Comparison of ENCODE assay signal across 12 mouse cellular contexts in genomic region chr8:71596384-71596783, GRCm38 (mm10). TPM values are rescaled to one million over a fixed set of nuclear protein-coding genes. Genes with fewer than 3 reads are reported as not detected.
DNase-seq lines count a peak whose midpoint lies in the region; ATAC-seq and TF ChIP-seq lines count a peak whose summit lies in the region.
"Had no signal": no experiment of that assay in that cellular context is flagged by ENCODE, and none has a peak within 500 bp of the region (broad histone marks: within the 10 kb centered on the region; RNA-seq: fewer than 3 reads in every experiment).

No protein-coding gene starts in this region.

- H3K36me3 ChIP-seq in forebrain, postnatal 0 days (ENCODE audit: insufficient read depth): peaks cover 5% of the 10 kb centered on the region; the same call in 1 of the 2 replicates
- no peaks in the 10 kb centered on the region for H3K36me3 ChIP-seq in forebrain, embryonic 11.5 days (ENCODE audit: control insufficient read depth, insufficient read depth, low read length)
- H3K36me3 ChIP-seq in midbrain, embryonic 10.5 days: peaks cover 33% of the 10 kb centered on the region
- no peaks in the 10 kb centered on the region for H3K36me3 ChIP-seq in midbrain, embryonic 15.5 days (replicated peaks)
- H3K36me3 ChIP-seq in embryonic facial prominence, embryonic 10.5 days (replicated peaks): peaks cover 25% of the 10 kb centered on the region
- no peaks in the 10 kb centered on the region; the same call in 1 of the 2 replicates for H3K36me3 ChIP-seq in stomach, embryonic 16.5 days (ENCODE audit: control insufficient read depth, insufficient read depth, low read length)
- H3K36me3 ChIP-seq: intestine, embryonic 15.5 days had no signal

- H3K4me3 ChIP-seq in forebrain, postnatal 0 days (ENCODE audit: low read depth, low read length): no peak overlapping the region
- H3K4me3 ChIP-seq in forebrain, embryonic 11.5 days (ENCODE audit: low read depth, low read length): no peak overlapping the region
- H3K4me3 ChIP-seq in midbrain, embryonic 10.5 days: 0 out of 2 replicates have a peak overlapping the region, but pooled peaks have one; percentile 9
- no peak overlapping the region for H3K4me3 ChIP-seq in midbrain, embryonic 15.5 days
- H3K4me3 ChIP-seq in embryonic facial prominence, embryonic 10.5 days: 0 out of 2 replicates have a peak overlapping the region, but pooled peaks have one; percentile 31
- H3K4me3 ChIP-seq in stomach, embryonic 16.5 days (replicated peaks; ENCODE audit: low read length): no peak overlapping the region
- H3K4me3 ChIP-seq: intestine, embryonic 15.5 days had no signal

- H3K27ac ChIP-seq in forebrain, postnatal 0 days (ENCODE audit: low read depth, low read length): no peak overlapping the region
- no peak overlapping the region for H3K27ac ChIP-seq in forebrain, embryonic 11.5 days (ENCODE audit: low read depth, low read length)
- 0 out of 2 replicates have a peak overlapping the region, but pooled peaks have one; percentile 9 for H3K27ac ChIP-seq in midbrain, embryonic 10.5 days (replicated peaks)
- H3K27ac ChIP-seq in midbrain, embryonic 15.5 days: no peak overlapping the region
- no peak overlapping the region for H3K27ac ChIP-seq in embryonic facial prominence, embryonic 10.5 days (replicated peaks)
- H3K27ac ChIP-seq in stomach, embryonic 16.5 days (ENCODE audit: low read length): no peak overlapping the region
- H3K27ac ChIP-seq: intestine, embryonic 15.5 days had no signal

- TF ChIP-seq CTCF in forebrain, postnatal 0 days (IDR thresholded peaks at IDR 0.05; ENCODE audit: low read depth): no peak

- no peaks in the 10 kb centered on the region for H3K9me3 ChIP-seq in forebrain, postnatal 0 days (ENCODE audit: low read length)
- no peaks in the 10 kb centered on the region for H3K9me3 ChIP-seq in forebrain, embryonic 11.5 days (ENCODE audit: control insufficient read depth, low read length)
- no peaks in the 10 kb centered on the region for H3K9me3 ChIP-seq in midbrain, embryonic 10.5 days (replicated peaks)
- no peaks in the 10 kb centered on the region for H3K9me3 ChIP-seq in midbrain, embryonic 15.5 days
- H3K9me3 ChIP-seq in embryonic facial prominence, embryonic 10.5 days: no peaks in the 10 kb centered on the region
- no peaks in the 10 kb centered on the region for H3K9me3 ChIP-seq in stomach, embryonic 16.5 days (replicated peaks; ENCODE audit: control insufficient read depth, low read length)
- H3K9me3 ChIP-seq: intestine, embryonic 15.5 days had no signal

- DNase-seq in forebrain, postnatal 0 days: no peak
- DNase-seq in forebrain, embryonic 11.5 days (ENCODE audit: low spot score): no peak
- DNase-seq in midbrain, embryonic 10.5 days (ENCODE audit: low spot score): no peak
- DNase-seq in embryonic facial prominence, embryonic 10.5 days (ENCODE audit: low spot score): no peak
- no peak for DNase-seq in ovary, postnatal 14 days (ENCODE audit: low spot score)

- peak overlapping the region; percentile 39; the same call in 1 of the 2 replicates for H3K4me2 ChIP-seq in forebrain, postnatal 0 days (ENCODE audit: low read depth)
- no peak overlapping the region for H3K4me2 ChIP-seq in forebrain, embryonic 11.5 days (ENCODE audit: low read depth, low read length, severe bottlenecking)
- H3K4me2 ChIP-seq in midbrain, embryonic 15.5 days: no peak overlapping the region
- H3K4me2 ChIP-seq in stomach, embryonic 16.5 days (ENCODE audit: low read depth, low read length): no peak overlapping the region

- ATAC-seq in forebrain, postnatal 0 days: no peak
- ATAC-seq in forebrain, embryonic 11.5 days (replicated peaks; ENCODE audit: low FRiP score): no peak
- ATAC-seq in midbrain, embryonic 15.5 days (replicated peaks): no peak
- no peak for ATAC-seq in stomach, embryonic 16.5 days (ENCODE audit: insufficient read depth, low FRiP score)
- ATAC-seq in granulocyte monocyte progenitor cell, adult 5-6 weeks (replicated peaks; ENCODE audit: poor library complexity, severe bottlenecking): no peak

- WGBS in forebrain, postnatal 0 days: 60% methylated on average over 6 of the region's 6 CpGs
- 55% methylated on average over 6 of the region's 6 CpGs for WGBS in forebrain, embryonic 11.5 days
- 62% methylated on average over 6 of the region's 6 CpGs for whole genome bisulfite sequencing in midbrain, embryonic 10.5 days
- WGBS in midbrain, embryonic 15.5 days: 62% methylated on average over 6 of the region's 6 CpGs
- WGBS in embryonic facial prominence, embryonic 10.5 days: 58% methylated on average over 6 of the region's 6 CpGs
- WGBS in stomach, embryonic 16.5 days: 58% methylated on average over 6 of the region's 6 CpGs

- no peaks in the 10 kb centered on the region; the same call in 1 of the 2 replicates for H3K27me3 ChIP-seq in forebrain, postnatal 0 days (ENCODE audit: insufficient read depth, low read length)
- H3K27me3 ChIP-seq in forebrain, embryonic 11.5 days (ENCODE audit: control insufficient read depth, insufficient read depth, low read length): peaks cover 4% of the 10 kb centered on the region
- H3K27me3 ChIP-seq in midbrain, embryonic 10.5 days (ENCODE audit: low read depth, poor library complexity, severe bottlenecking): peaks cover 26% of the 10 kb centered on the region
- H3K27me3 ChIP-seq in midbrain, embryonic 15.5 days (replicated peaks): peaks cover 15% of the 10 kb centered on the region
- H3K27me3 ChIP-seq in embryonic facial prominence, embryonic 10.5 days (replicated peaks; ENCODE audit: low read depth, poor library complexity, severe bottlenecking): peaks cover 25% of the 10 kb centered on the region
- H3K27me3 ChIP-seq in stomach, embryonic 16.5 days (ENCODE audit: control insufficient read depth, insufficient read depth, low read length): peaks cover 6% of the 10 kb centered on the region; the same call in 1 of the 2 replicates
- H3K27me3 ChIP-seq: intestine, embryonic 15.5 days had no signal

- H3K9ac ChIP-seq in forebrain, postnatal 0 days: 0 out of 2 replicates have a peak overlapping the region, but pooled peaks have one; percentile 31
- no peak overlapping the region for H3K9ac ChIP-seq in forebrain, embryonic 11.5 days (ENCODE audit: low read length)
- no peak overlapping the region for H3K9ac ChIP-seq in midbrain, embryonic 15.5 days
- peak overlapping the region; percentile 46; the same call in 1 of the 2 replicates for H3K9ac ChIP-seq in stomach, embryonic 16.5 days (ENCODE audit: low read length)
- H3K9ac ChIP-seq: intestine, embryonic 15.5 days had no signal

- peaks cover 7% of the 10 kb centered on the region; the same call in 1 of the 2 replicates for H3K4me1 ChIP-seq in forebrain, postnatal 0 days (ENCODE audit: insufficient read depth)
- H3K4me1 ChIP-seq in forebrain, embryonic 11.5 days (replicated peaks; ENCODE audit: control insufficient read depth, insufficient read depth, low read length): peaks cover 5% of the 10 kb centered on the region
- peaks cover 38% of the 10 kb centered on the region for H3K4me1 ChIP-seq in midbrain, embryonic 10.5 days
- H3K4me1 ChIP-seq in midbrain, embryonic 15.5 days: peaks cover 25% of the 10 kb centered on the region
- H3K4me1 ChIP-seq in embryonic facial prominence, embryonic 10.5 days: peaks cover 33% of the 10 kb centered on the region
- peaks cover 16% of the 10 kb centered on the region for H3K4me1 ChIP-seq in stomach, embryonic 16.5 days (ENCODE audit: control insufficient read depth, insufficient read depth, low read length)

RNA-seq across cellular contexts. Expression of gene Fam129c, which starts 1.1 kb away (rescaled TPM):
- total RNA-seq in forebrain, postnatal 0 days (2014; rRNA removed): 3.4 and 11.1 TPM in 2 replicates
- 2.0 and 2.8 TPM in 2 replicates for polyA plus RNA-seq in forebrain, postnatal 0 days (2015; fragmentation: Nextera tagmentation; extraction: Ambion mirVana)
- polyA plus RNA-seq in forebrain, embryonic 11.5 days (2014; fragmentation: Nextera tagmentation; extraction: Ambion mirVana): 3.2 and 4.3 TPM in 2 replicates
- polyA plus RNA-seq in midbrain, embryonic 10.5 days (2016; fragmentation: Nextera tagmentation; extraction: Ambion mirVana): 4.5 and 5.4 TPM in 2 replicates
- polyA plus RNA-seq in midbrain, embryonic 15.5 days (2015; fragmentation: Nextera tagmentation; extraction: Ambion mirVana): 9.3 and 9.4 TPM in 2 replicates
- polyA plus RNA-seq in embryonic facial prominence, embryonic 10.5 days (2016; fragmentation: Nextera tagmentation; extraction: Ambion mirVana): 4.8 and 5.0 TPM in 2 replicates
- 3.2 and 4.0 TPM in 2 replicates for polyA plus RNA-seq in stomach, embryonic 16.5 days (2015; fragmentation: Nextera tagmentation; extraction: Ambion mirVana)
- 11.6 and 11.7 TPM in 2 replicates for total RNA-seq in granulocyte monocyte progenitor cell, adult 5-6 weeks (2014; fragmentation: Nextera tagmentation)
- total RNA-seq in granulocyte monocyte progenitor cell, adult 5-6 weeks (2017): 0.69 and 6.1 TPM in 2 replicates

RNA-seq across cellular contexts. Expression of gene Pgls, which starts 4.4 kb away (rescaled TPM):
- 248 and 264 TPM in 2 replicates for total RNA-seq in forebrain, postnatal 0 days (2014; rRNA removed)
- 262 and 318 TPM in 2 replicates for polyA plus RNA-seq in forebrain, postnatal 0 days (2015; fragmentation: Nextera tagmentation; extraction: Ambion mirVana)
- polyA plus RNA-seq in forebrain, embryonic 11.5 days (2014; fragmentation: Nextera tagmentation; extraction: Ambion mirVana): 218 and 238 TPM in 2 replicates
- 248 and 261 TPM in 2 replicates for polyA plus RNA-seq in midbrain, embryonic 10.5 days (2016; fragmentation: Nextera tagmentation; extraction: Ambion mirVana)
- polyA plus RNA-seq in midbrain, embryonic 15.5 days (2015; fragmentation: Nextera tagmentation; extraction: Ambion mirVana): 217 and 221 TPM in 2 replicates
- polyA plus RNA-seq in embryonic facial prominence, embryonic 10.5 days (2016; fragmentation: Nextera tagmentation; extraction: Ambion mirVana): 249 and 260 TPM in 2 replicates
- polyA plus RNA-seq in stomach, embryonic 16.5 days (2015; fragmentation: Nextera tagmentation; extraction: Ambion mirVana): 200 and 206 TPM in 2 replicates
- 143 and 180 TPM in 2 replicates for total RNA-seq in granulocyte monocyte progenitor cell, adult 5-6 weeks (2014; fragmentation: Nextera tagmentation)
- 155 and 185 TPM in 2 replicates for total RNA-seq in granulocyte monocyte progenitor cell, adult 5-6 weeks (2017)

RNA-seq across cellular contexts. Expression of gene Colgalt1, which starts 14.4 kb away (rescaled TPM):
- total RNA-seq in forebrain, postnatal 0 days (2014; rRNA removed): 84.3 and 85.6 TPM in 2 replicates
- 58.4 and 59.6 TPM in 2 replicates for polyA plus RNA-seq in forebrain, postnatal 0 days (2015; fragmentation: Nextera tagmentation; extraction: Ambion mirVana)
- 41.8 and 48.6 TPM in 2 replicates for polyA plus RNA-seq in forebrain, embryonic 11.5 days (2014; fragmentation: Nextera tagmentation; extraction: Ambion mirVana)
- 51.2 and 52.8 TPM in 2 replicates for polyA plus RNA-seq in midbrain, embryonic 10.5 days (2016; fragmentation: Nextera tagmentation; extraction: Ambion mirVana)
- polyA plus RNA-seq in midbrain, embryonic 15.5 days (2015; fragmentation: Nextera tagmentation; extraction: Ambion mirVana): 70.5 and 74.5 TPM in 2 replicates
- 52.1 and 53.7 TPM in 2 replicates for polyA plus RNA-seq in embryonic facial prominence, embryonic 10.5 days (2016; fragmentation: Nextera tagmentation; extraction: Ambion mirVana)
- 60.1 and 69.2 TPM in 2 replicates for polyA plus RNA-seq in stomach, embryonic 16.5 days (2015; fragmentation: Nextera tagmentation; extraction: Ambion mirVana)
- total RNA-seq in granulocyte monocyte progenitor cell, adult 5-6 weeks (2014; fragmentation: Nextera tagmentation): 93.8 and 107 TPM in 2 replicates
- total RNA-seq in granulocyte monocyte progenitor cell, adult 5-6 weeks (2017): 77.1 and 84.4 TPM in 2 replicates

RNA-seq across cellular contexts. Expression of gene Slc27a1, which starts 27.7 kb away (rescaled TPM):
- 106 and 133 TPM in 2 replicates for total RNA-seq in forebrain, postnatal 0 days (2014; rRNA removed)
- 74.8 and 102 TPM in 2 replicates for polyA plus RNA-seq in forebrain, postnatal 0 days (2015; fragmentation: Nextera tagmentation; extraction: Ambion mirVana)
- polyA plus RNA-seq in forebrain, embryonic 11.5 days (2014; fragmentation: Nextera tagmentation; extraction: Ambion mirVana): 18.4 and 19.1 TPM in 2 replicates
- polyA plus RNA-seq in midbrain, embryonic 10.5 days (2016; fragmentation: Nextera tagmentation; extraction: Ambion mirVana): 21.5 and 27.0 TPM in 2 replicates
- 66.9 and 67.4 TPM in 2 replicates for polyA plus RNA-seq in midbrain, embryonic 15.5 days (2015; fragmentation: Nextera tagmentation; extraction: Ambion mirVana)
- 21.8 and 30.7 TPM in 2 replicates for polyA plus RNA-seq in embryonic facial prominence, embryonic 10.5 days (2016; fragmentation: Nextera tagmentation; extraction: Ambion mirVana)
- polyA plus RNA-seq in stomach, embryonic 16.5 days (2015; fragmentation: Nextera tagmentation; extraction: Ambion mirVana): 35.2 and 41.4 TPM in 2 replicates
- 7.8 and 10.2 TPM in 2 replicates for total RNA-seq in granulocyte monocyte progenitor cell, adult 5-6 weeks (2014; fragmentation: Nextera tagmentation)
- total RNA-seq in granulocyte monocyte progenitor cell, adult 5-6 weeks (2017): 3.3 and 6.2 TPM in 2 replicates

RNA-seq across cellular contexts. Expression of gene Nxnl1, which starts 30.0 kb away (rescaled TPM):
- 0.08 TPM in 1 of 2 replicates, not detected in the other for total RNA-seq in forebrain, postnatal 0 days (2014; rRNA removed)
- not detected in 2 replicates for polyA plus RNA-seq in forebrain, postnatal 0 days (2015; fragmentation: Nextera tagmentation; extraction: Ambion mirVana)
- not detected in 2 replicates for polyA plus RNA-seq in forebrain, embryonic 11.5 days (2014; fragmentation: Nextera tagmentation; extraction: Ambion mirVana)
- not detected in 2 replicates for polyA plus RNA-seq in midbrain, embryonic 10.5 days (2016; fragmentation: Nextera tagmentation; extraction: Ambion mirVana)
- polyA plus RNA-seq in midbrain, embryonic 15.5 days (2015; fragmentation: Nextera tagmentation; extraction: Ambion mirVana): 0.08 TPM in 1 of 2 replicates, not detected in the other
- 0.15 TPM in 1 of 2 replicates, not detected in the other for polyA plus RNA-seq in embryonic facial prominence, embryonic 10.5 days (2016; fragmentation: Nextera tagmentation; extraction: Ambion mirVana)
- 0.08 TPM in 1 of 2 replicates, not detected in the other for polyA plus RNA-seq in stomach, embryonic 16.5 days (2015; fragmentation: Nextera tagmentation; extraction: Ambion mirVana)
- not detected in 2 replicates for total RNA-seq in granulocyte monocyte progenitor cell, adult 5-6 weeks (2014; fragmentation: Nextera tagmentation)
- total RNA-seq in granulocyte monocyte progenitor cell, adult 5-6 weeks (2017): 0.36 TPM in 1 of 2 replicates, not detected in the other
- total RNA-seq: layer of hippocampus, postnatal 10 days had no signal
- polyA plus RNA-seq: liver, embryonic 16.5 days; stomach, embryonic 14.5 days had no signal

Comparison
In these comparisons a context has a peak if more than half of its experiments do, and no peak if none do; other contexts are left out.
1. H3K4me3 ChIP-seq: peak in midbrain, embryonic 10.5 days (single experiment) and embryonic facial prominence, embryonic 10.5 days (single experiment); none in forebrain, postnatal 0 days (single experiment), forebrain, embryonic 11.5 days (single experiment), midbrain, embryonic 15.5 days (single experiment) and stomach, embryonic 16.5 days (single experiment).
2. H3K9ac ChIP-seq: peak in forebrain, postnatal 0 days (single experiment) and stomach, embryonic 16.5 days (single experiment); none in forebrain, embryonic 11.5 days (single experiment) and midbrain, embryonic 15.5 days (single experiment).